Mouse (Mus musculus) thymus, adult 2 months (tissue): ENCODE results near the gene Ghr. TPM values are rescaled to one million over a fixed set of nuclear protein-coding genes. Genes with fewer than 3 reads are reported as not detected.

ENCODE experiments used
- DNase-seq: peaks from one replicate; pipeline ENCODE4 v3.0.0; 2021
- H3K27ac ChIP-seq: fragments of 200-500 bp; 2 replicates; pipeline ENCODE4 v1.5.1; 2012; ENCODE audit warnings: low read length, control low read depth; ENCODE audit not compliant: control insufficient read depth, insufficient read depth
- H3K27me3 ChIP-seq: fragments of 200-500 bp; 2 replicates; pipeline ENCODE4 v1.6.1; 2012; ENCODE audit warnings: mild to moderate bottlenecking, low read length, moderate library complexity, mixed read lengths; ENCODE audit not compliant: control insufficient read depth, insufficient read depth
- H3K36me3 ChIP-seq: fragments of 200-500 bp; 2 replicates; pipeline ENCODE4 v1.6.1; 2012; ENCODE audit warnings: mild to moderate bottlenecking, low read length, moderate library complexity; ENCODE audit not compliant: control insufficient read depth, insufficient read depth
- H3K4me1 ChIP-seq: fragments of 200-500 bp; replicated peaks from 2 replicates; pipeline ENCODE4 v1.6.1; 2012; ENCODE audit warnings: low read length; ENCODE audit not compliant: control insufficient read depth, insufficient read depth
- H3K4me3 ChIP-seq: fragments of 200-500 bp; 2 replicates; pipeline ENCODE4 v1.5.1; 2012; ENCODE audit warnings: mild to moderate bottlenecking, low read length, control low read depth, moderate library complexity; ENCODE audit not compliant: control insufficient read depth, insufficient read depth
- CTCF ChIP-seq: fragments of 200-500 bp; IDR thresholded peaks from 2 replicates; pipeline ENCODE4 v1.5.1; 2012; ENCODE audit warnings: mild to moderate bottlenecking, control low read depth, low read length, moderate library complexity, borderline replicate concordance; ENCODE audit not compliant: control insufficient read depth, poor library complexity, insufficient read depth; ENCODE audit errors: extremely low read depth
- POLR2A ChIP-seq: fragments of 200-500 bp; IDR thresholded peaks from 2 replicates; pipeline ENCODE4 v1.6.1; 2012; ENCODE audit warnings: mild to moderate bottlenecking, low read length, control low read depth, moderate library complexity; ENCODE audit not compliant: control insufficient read depth, poor library complexity, insufficient read depth; ENCODE audit errors: extremely low read depth
- WGBS: fragments of 180-500 bp; shearing (Covaris S2); methylation state at CpG from one replicate; pipeline ENCODE4 v1.1.7; 2018; 5-methylcytosine and 5-hydroxymethylcytosine counted together
- polyA plus RNA-seq: library from polyadenylated mRNA; depleted of rRNA; stranded (reverse); fragments of >200 nt; gene quantifications from 2 replicates; pipeline ENCODE4 v1.2.3, GENCODE M21; 2012

Ghr gene
- polyA plus RNA-seq, 1 experiment: 7.3 TPM

- Histone ChIP-seq H3K27ac (no peak overlapping the region), H3K27me3 (no peaks in the 10 kb centered on the region), H3K36me3 (no peaks in the 10 kb centered on the region), H3K4me3 (no peak overlapping the region), H3K4me1 (no peaks in the 10 kb centered on the region)
- WGBS: 96% methylated on average over 4 of the region's 4 CpGs
- no peak for DNase-seq
- TF ChIP-seq CTCF: no peak
- no peak for TF ChIP-seq POLR2A
Measured at GRCm38 (mm10) chr15:3341806-3342582, 241.3 kb downstream of the Ghr start.

GRCm38 (mm10) chr15:3339847-3340246 is 243.4 kb downstream of the Ghr start:
- no peak for DNase-seq
- 74% methylated on average over 3 of the region's 3 CpGs for WGBS
- H3K27me3 ChIP-seq: no peaks in the 10 kb centered on the region
- H3K4me3 ChIP-seq: no peak overlapping the region
- no peak overlapping the region for H3K27ac ChIP-seq
- no peaks in the 10 kb centered on the region for H3K36me3 ChIP-seq
- H3K4me1 ChIP-seq: no peaks in the 10 kb centered on the region
- TF ChIP-seq CTCF: no peak
- no peak for TF ChIP-seq POLR2A

- TF ChIP-seq POLR2A (no peak), CTCF (no peak)
- no peaks in the 10 kb centered on the region for H3K36me3 ChIP-seq
- no peak for DNase-seq
- H3K4me3 ChIP-seq: no peak overlapping the region
- no peaks in the 10 kb centered on the region for H3K4me1 ChIP-seq
- 91% methylated on average over 4 of the region's 4 CpGs for WGBS
- no peak overlapping the region for H3K27ac ChIP-seq
- H3K27me3 ChIP-seq: no peaks in the 10 kb centered on the region
Measured at GRCm38 (mm10) chr15:3332517-3332916, 250.8 kb downstream of the Ghr start.

- Histone ChIP-seq H3K4me1 (no peaks in the 10 kb centered on the region), H3K4me3 (no peak overlapping the region), H3K27me3 (no peaks in the 10 kb centered on the region), H3K36me3 (no peaks in the 10 kb centered on the region), H3K27ac (no peak overlapping the region)
- DNase-seq: no peak
- no peak for TF ChIP-seq CTCF
- no peak for TF ChIP-seq POLR2A
- 91% methylated on average over 2 of the region's 2 CpGs for WGBS
Measured at GRCm38 (mm10) chr15:3331813-3332212, 251.5 kb downstream of the Ghr start.

- WGBS: 85% methylated on average over 1 of the region's 1 CpGs
- Histone ChIP-seq H3K27ac (no peak overlapping the region), H3K36me3 (no peaks in the 10 kb centered on the region)
Measured at GRCm38 (mm10) chr15:3330291-3330690, 253.0 kb downstream of the Ghr start.

GRCm38 (mm10) chr15:3323041-3323440 is 260.3 kb downstream of the Ghr start:
- no peaks in the 10 kb centered on the region for H3K27me3 ChIP-seq

More at GRCm38 (mm10) chr15:3330291-3330690, 253.0 kb downstream of the Ghr start:
- H3K4me3 ChIP-seq: no peak overlapping the region
- H3K4me1 ChIP-seq: no peaks in the 10 kb centered on the region
- TF ChIP-seq CTCF: no peak
- TF ChIP-seq POLR2A: no peak
- DNase-seq: no peak
- no peaks in the 10 kb centered on the region for H3K27me3 ChIP-seq

More at GRCm38 (mm10) chr15:3323041-3323440, 260.3 kb downstream of the Ghr start:
- DNase-seq: no peak
- Histone ChIP-seq H3K36me3 (no peaks in the 10 kb centered on the region), H3K4me3 (no peak overlapping the region), H3K4me1 (no peaks in the 10 kb centered on the region), H3K27ac (no peak overlapping the region)
- TF ChIP-seq CTCF (no peak), POLR2A (no peak)
